Mouse (Mus musculus) right cerebral cortex, adult 2 months (tissue): Measurements from ENCODE around the gene Capn2.

ENCODE experiments used
- DNase-seq, 2 experiments: peaks; one replicate each; pipeline ENCODE4 v3.0.0; 2021 to 2022; ENCODE audit warnings: low spot score in 2 of 2

The Capn2 gene

GRCm38 (mm10) chr1:182461261-182461660 lies 56.1 kb downstream of the Capn2 start:
- DNase-seq: no peak

GRCm38 (mm10) chr1:182460291-182461244 lies 56.8 kb downstream of the Capn2 start:
- DNase-seq: no peak

- no peak for DNase-seq
Observed at GRCm38 (mm10) chr1:182459436-182459835, 58.0 kb downstream of the Capn2 start.

- DNase-seq: no peak
Observed at GRCm38 (mm10) chr1:182458556-182458955, 58.9 kb downstream of the Capn2 start.

- DNase-seq: no peak
Observed at GRCm38 (mm10) chr1:182455080-182455479, 62.3 kb downstream of the Capn2 start.

- DNase-seq: no peak
Observed at GRCm38 (mm10) chr1:182452473-182452872, 64.9 kb downstream of the Capn2 start.

- DNase-seq: no peak
Observed at GRCm38 (mm10) chr1:182448276-182449035, 69.0 kb downstream of the Capn2 start.

GRCm38 (mm10) chr1:182444116-182444515 lies 73.3 kb downstream of the Capn2 start:
- no peak for DNase-seq

GRCm38 (mm10) chr1:182441791-182442473 lies 75.5 kb downstream of the Capn2 start:
- no peak for DNase-seq

- peak; percentile 24 to 47 for DNase-seq
Observed at GRCm38 (mm10) chr1:182439546-182440222, 77.7 kb downstream of the Capn2 start.

GRCm38 (mm10) chr1:182436746-182437145 lies 80.7 kb downstream of the Capn2 start:
- DNase-seq: no peak

GRCm38 (mm10) chr1:182432059-182432458 lies 85.3 kb downstream of the Capn2 start:
- no peak for DNase-seq

- DNase-seq: no peak
Observed at GRCm38 (mm10) chr1:182430676-182431075, 86.7 kb downstream of the Capn2 start.

- no peak for DNase-seq
Observed at GRCm38 (mm10) chr1:182429826-182430225, 87.6 kb downstream of the Capn2 start.

- no peak for DNase-seq
Observed at GRCm38 (mm10) chr1:182427426-182427825, 90.0 kb downstream of the Capn2 start.

GRCm38 (mm10) chr1:182426444-182426843 lies 91.0 kb downstream of the Capn2 start:
- no peak for DNase-seq

- DNase-seq: no peak
Observed at GRCm38 (mm10) chr1:182425176-182425575, 92.2 kb downstream of the Capn2 start.

GRCm38 (mm10) chr1:182424274-182424673 lies 93.1 kb downstream of the Capn2 start:
- no peak for DNase-seq

GRCm38 (mm10) chr1:182419481-182419880 lies 97.9 kb downstream of the Capn2 start:
- DNase-seq: no peak
